Mouse (Mus musculus): Measurements from ENCODE around the gene Awat2.
"Not testable (repeated sequence)": the region's sequence is repeated elsewhere in the genome, so short reads cannot be mapped to it uniquely, and the experiment has no call there.

Awat2 gene

DNA sequence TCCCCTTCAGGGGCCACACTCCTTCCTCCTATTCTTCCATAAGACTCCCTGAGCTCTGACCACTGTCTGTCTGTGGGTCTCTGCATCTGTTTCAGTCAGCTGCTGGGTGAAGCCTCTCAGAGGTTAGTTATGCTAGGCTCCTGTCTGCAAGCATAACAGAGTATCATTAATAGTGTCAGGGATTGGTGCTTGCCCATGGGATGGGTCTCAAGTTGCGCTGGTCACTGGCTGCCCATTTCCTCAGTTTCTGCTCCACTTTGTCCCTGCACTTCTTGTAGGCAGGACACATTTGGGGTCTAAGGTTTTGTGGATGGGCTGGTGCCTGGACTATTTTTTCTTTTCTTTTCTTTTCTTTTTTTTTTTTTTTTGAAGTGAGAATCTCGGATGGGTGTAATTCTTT lies at the start of gene Awat2:
TSS of gene Awat2 (minus strand) at position 101 of the 400 bp plus-strand sequence.
- not testable (repeated sequence) for DNase-seq (ENCODE audit: low spot score)

DNA sequence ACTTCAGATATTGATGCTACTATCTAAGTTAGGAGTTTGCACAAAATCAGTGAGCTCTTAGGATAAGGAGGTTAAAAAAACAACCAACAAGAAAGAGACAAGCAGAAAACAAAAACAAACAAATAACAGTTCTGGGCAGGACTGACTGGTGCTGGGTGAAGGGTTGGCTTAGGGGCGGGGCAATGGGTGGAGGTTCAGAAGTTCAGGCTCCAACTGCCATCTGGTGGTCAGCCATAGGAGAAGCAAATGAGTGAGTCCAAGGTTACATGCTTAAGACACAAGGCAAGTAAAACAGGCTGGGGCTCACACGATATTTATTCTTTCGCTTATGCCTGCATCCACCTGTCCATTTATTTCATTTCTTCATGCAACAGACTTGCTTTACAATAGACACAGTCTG lies 37.8 kb upstream of the Awat2 start:
- peak; percentile 9 for DNase-seq (ENCODE audit: low spot score)

GRCm38 (mm10) chrX:100475569-100476223 lies 33.2 kb upstream of the Awat2 start:
- no peak for DNase-seq (ENCODE audit: low spot score)

DNA sequence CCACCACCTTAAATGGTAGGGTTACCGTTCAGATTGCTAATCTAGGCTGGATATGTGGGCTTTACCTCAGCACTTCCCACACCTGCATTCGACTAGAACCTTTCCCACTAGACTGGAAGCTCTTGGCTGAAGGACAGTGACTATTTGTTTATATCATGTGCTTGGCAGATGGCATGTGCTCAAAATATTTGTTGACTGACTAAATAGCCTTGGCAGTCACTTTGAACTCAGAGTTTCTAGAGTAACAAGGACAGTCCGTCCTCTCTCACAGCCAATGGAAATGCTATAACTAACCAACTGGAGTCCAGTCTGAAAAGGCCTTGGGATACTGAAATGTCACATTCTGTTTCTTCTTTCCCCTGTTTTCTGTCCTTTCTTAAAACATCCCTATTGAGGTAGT lies 29.0 kb upstream of the Awat2 start:
- DNase-seq (ENCODE audit: low spot score): no peak

DNA sequence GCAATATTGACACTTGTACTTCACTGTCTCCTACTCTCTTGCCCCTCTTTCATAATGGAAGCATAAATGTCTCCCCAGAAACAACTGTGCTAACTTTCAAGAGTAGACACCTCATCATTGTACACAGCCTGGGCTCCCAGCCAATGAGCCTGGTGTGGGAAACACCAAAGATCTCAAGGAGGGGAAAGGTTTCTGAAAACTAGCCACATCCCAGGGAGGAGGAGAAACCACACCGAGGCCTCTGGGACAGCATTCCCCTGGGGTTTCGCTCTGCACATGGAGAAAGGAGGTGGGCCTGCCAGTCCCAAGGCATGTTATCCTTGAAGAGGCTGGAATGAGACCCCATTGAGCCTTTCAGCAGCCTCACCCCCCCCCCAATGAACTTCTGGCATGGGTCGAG lies 27.6 kb upstream of the Awat2 start:
- no peak for DNase-seq (ENCODE audit: low spot score)

DNA sequence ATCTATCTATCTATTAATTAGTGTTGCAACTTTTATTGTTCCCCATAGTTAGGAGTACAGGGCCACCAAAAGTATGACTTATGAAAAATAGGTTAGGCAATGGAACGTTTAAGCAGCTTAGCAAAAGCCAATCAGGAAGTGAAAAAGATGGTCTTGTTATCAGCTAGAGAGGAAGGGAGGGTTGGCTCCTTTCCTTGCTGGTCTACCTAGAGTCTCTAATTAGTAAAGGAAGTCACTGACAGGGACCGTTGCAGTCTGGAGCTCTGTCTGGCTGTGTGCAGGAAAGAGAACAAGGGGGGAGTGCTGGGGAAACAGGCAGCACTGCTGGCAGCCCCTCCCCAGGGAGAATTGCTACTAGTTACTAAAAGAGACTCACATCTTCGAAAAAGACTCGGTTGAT lies 25.5 kb upstream of the Awat2 start:
- DNase-seq (ENCODE audit: low spot score): no peak

DNA sequence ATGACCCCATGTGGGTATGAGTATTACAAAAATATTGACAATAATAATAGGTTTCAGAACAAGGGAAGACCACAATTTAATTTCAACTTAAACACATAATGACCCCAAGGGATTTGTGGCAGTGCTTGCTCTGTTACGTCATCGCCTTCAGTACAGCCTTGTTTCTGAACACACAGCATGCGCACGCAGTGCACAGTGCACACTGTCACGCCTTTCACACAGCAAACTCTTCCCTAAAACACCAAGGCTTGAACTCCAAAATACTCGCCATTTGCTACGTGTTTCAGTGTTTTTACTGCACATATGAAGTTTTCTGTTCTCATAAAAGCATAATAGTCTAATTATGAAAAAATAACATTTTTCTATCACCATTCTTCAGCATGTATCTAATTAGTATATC lies 1.0 kb upstream of the Awat2 start:
- no peak for DNase-seq (ENCODE audit: low spot score)

DNA sequence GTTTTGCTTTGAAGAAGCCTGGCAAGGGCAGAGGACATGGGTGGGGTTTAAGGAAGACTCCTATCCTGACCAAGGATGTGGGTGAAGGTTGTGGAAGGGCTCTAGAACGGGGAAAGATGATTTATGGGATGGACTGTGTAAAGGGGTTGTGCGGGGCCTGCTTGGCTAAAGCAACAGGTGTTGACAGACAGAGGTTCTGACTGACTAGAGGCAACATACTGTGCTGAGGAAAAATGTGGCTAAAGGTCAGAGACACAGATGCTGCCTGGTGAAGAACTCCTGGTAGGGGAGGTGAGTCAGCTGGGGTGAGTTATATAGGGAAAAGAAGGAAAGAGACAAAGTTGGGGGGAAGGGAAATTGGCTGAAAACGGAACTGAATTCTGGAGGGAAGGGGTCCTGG lies 10.2 kb downstream of the Awat2 start:
- DNase-seq (ENCODE audit: low spot score): no peak

DNA sequence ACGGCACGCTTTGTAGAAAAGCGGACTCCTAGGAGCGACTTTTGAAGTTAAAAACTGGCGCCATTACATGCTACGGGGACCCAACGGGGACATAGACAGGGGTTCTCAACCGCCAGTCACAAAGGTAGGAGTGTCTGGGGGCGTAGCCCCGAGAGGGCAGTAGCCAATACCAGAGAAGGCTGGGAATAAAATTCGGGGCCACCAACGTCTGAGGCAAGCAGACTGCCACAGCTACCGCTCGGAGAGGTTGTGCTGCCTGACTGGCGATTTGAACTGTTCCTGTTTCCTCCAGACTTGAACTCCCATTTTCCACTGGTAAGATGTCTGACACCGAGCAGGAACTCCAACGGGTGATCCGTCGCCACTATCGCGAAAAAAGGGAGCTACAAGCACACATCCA lies 13.8 kb downstream of the Awat2 start, which contains the start of gene Otud6a:
TSS of gene Otud6a (plus strand) at position 321 of the 400 bp plus-strand sequence.
- no peak for DNase-seq (ENCODE audit: low spot score)

DNA sequence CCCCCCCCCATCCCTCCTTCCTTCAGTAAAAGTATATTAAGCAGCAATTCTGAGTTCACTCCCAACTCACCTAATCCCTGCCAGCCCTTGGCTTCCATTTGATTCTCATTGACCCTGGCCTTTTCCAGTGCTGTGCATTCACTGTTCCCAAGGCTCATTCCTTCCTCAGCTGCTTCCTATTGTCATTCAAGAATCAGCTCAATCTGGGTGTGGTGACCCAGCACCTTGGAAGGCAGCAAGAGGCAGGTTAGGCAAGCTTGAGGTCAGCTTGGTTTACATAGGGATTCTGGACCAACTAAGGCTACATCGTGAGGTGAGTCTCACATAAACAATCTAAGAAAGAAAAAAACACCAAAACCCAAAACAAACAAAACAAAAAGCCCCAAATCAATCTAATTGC lies 33.3 kb downstream of the Awat2 start:
- DNase-seq (ENCODE audit: low spot score): no peak

DNA sequence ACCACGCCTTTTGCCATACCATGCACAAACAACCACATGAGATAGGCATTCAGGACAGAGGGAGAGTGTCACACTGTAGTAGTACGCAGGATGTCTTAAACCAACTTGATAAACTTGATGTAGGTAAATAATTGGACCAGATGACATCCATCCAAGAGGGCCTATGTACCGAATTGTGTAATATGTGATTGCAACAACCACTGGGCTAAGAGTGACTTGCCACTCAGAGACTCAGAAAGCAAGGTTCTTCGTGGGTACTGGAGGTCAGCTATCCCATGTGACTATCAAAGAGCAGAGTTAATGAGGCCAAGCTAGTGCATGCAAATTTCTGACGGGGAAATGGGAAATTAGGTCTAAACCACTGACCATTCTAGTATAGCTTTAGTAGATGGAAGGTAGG lies 40.9 kb downstream of the Awat2 start:
- DNase-seq (ENCODE audit: low spot score): no peak

- no peak for DNase-seq (ENCODE audit: low spot score)
Measured at GRCm38 (mm10) chrX:100400900-100401299, 41.6 kb downstream of the Awat2 start.

- no peak for DNase-seq (ENCODE audit: low spot score)
Measured at GRCm38 (mm10) chrX:100395026-100395425, 47.5 kb downstream of the Awat2 start.

DNA sequence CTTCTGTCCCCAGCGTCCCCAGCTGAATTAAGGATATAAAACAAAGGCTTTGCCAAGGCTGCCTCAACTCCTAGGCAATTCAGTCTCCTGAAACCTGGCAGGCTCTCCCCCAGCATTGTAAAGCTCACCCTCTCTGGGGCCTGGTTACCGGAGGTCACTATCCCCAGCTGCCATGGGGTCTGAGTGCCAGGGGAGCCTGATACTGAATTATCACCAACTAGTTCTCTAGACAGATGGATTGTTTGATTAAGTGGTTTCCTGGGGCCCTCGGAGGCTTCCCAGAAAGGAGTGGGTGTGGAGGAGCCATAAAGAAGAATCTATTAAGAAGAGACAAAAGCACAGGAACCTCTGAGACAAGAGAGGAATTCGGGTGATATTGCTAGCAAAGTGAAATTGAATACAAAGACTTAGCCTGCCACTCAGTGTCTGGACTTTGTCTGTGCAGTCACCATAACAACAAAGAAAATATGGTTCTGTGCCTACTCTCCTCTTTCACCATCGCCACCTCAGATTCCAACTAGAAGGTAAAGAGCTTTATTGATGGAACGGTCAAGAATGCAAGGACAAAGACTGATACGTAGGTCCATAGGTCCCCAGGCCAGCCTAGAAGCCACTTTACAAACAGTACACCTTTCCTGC lies 48.2 kb downstream of the Awat2 start:
- DNase-seq (ENCODE audit: low spot score): no peak

DNA sequence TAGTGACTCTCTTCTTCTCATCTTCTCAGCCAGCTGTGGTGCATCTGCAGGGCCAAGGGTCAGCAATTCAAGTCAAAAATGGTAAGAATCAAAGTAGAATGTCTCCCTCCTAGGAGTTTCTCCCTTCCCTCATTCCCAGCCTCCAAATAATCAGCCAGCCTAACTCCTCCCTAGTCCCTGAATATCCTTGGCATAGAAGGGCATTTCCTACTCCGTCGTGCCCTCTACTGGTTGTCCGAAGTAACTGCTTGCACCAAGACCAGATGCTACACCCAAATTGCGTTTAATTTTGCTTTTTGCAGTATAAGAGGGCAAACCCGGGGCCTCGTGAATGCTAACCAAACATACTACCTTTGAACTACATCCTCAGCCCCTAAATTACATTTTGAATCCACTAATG lies 50.2 kb downstream of the Awat2 start:
- no peak for DNase-seq (ENCODE audit: low spot score)

- no peak for DNase-seq (ENCODE audit: low spot score)
Measured at GRCm38 (mm10) chrX:100389887-100390286, 52.6 kb downstream of the Awat2 start.

- DNase-seq (ENCODE audit: low spot score): no peak
Measured at GRCm38 (mm10) chrX:100356974-100357373, 85.5 kb downstream of the Awat2 start.

Data from urinary bladder, postnatal 10 days (tissue).